Mouse (Mus musculus) stomach, postnatal 0 days (tissue): ENCODE measurements around the gene Rpl12. TPM values are rescaled to one million over a fixed set of nuclear protein-coding genes. Genes with fewer than 3 reads are reported as not detected.
A peak's percentile ranks its signal among the peaks of the same experiment; 100 is the strongest.

ENCODE experiments used
- ATAC-seq: fragments of 200-750 bp; cut with Nextera tagmentation; 2 replicates; pipeline ENCODE4 v1.8.0; 2017; ENCODE audit not compliant: low FRiP score, low TSS enrichment
- DNase-seq: peaks from one replicate; pipeline ENCODE4 v3.0.0-alpha.2; 2016; ENCODE audit warnings: low spot score
- H3K27ac ChIP-seq: fragments of 300-500 bp; sonication (generic); replicated peaks from 2 replicates; pipeline ENCODE4 v1.5.1; 2014; ENCODE audit warnings: mild to moderate bottlenecking, control low read depth
- H3K27me3 ChIP-seq: fragments of 300-500 bp; sonication (generic); 2 replicates; pipeline ENCODE4 v1.6.1; 2014; ENCODE audit warnings: low read length; ENCODE audit not compliant: control insufficient read depth, insufficient read depth
- H3K36me3 ChIP-seq: fragments of 300-500 bp; sonication (generic); 2 replicates; pipeline ENCODE4 v1.6.1; 2014; ENCODE audit warnings: low read length, mixed read lengths; ENCODE audit not compliant: control insufficient read depth, insufficient read depth
- H3K4me1 ChIP-seq: fragments of 300-500 bp; sonication (generic); replicated peaks from 2 replicates; pipeline ENCODE4 v1.6.1; 2014; ENCODE audit warnings: antibody characterized with exemption; ENCODE audit not compliant: control insufficient read depth, insufficient read depth
- H3K4me2 ChIP-seq: fragments of 300-500 bp; sonication (generic); replicated peaks from 2 replicates; pipeline ENCODE4 v1.6.1; 2014; ENCODE audit warnings: low read depth, mild to moderate bottlenecking, control low read depth, moderate library complexity
- H3K4me3 ChIP-seq: fragments of 300-500 bp; sonication (generic); 2 replicates; pipeline ENCODE4 v1.5.1; 2014; ENCODE audit warnings: low read depth, low read length, control low read depth
- H3K9ac ChIP-seq: fragments of 300-500 bp; sonication (generic); 2 replicates; pipeline ENCODE4 v1.6.1; 2014; ENCODE audit warnings: mild to moderate bottlenecking, low read length, control low read depth, mixed read lengths
- H3K9me3 ChIP-seq: fragments of 300-500 bp; sonication (generic); 2 replicates; pipeline ENCODE4 v1.6.1; 2016; ENCODE audit warnings: low read length; ENCODE audit not compliant: control insufficient read depth
- CTCF ChIP-seq: IDR thresholded peaks from 2 replicates; pipeline ENCODE4 v1.5.1; 2016; ENCODE audit warnings: antibody characterized with exemption, low read depth, mild to moderate bottlenecking, moderate library complexity
- EP300 ChIP-seq: optimal IDR thresholded peaks from 2 replicates; pipeline ENCODE3; 2016; ENCODE audit warnings: antibody characterized with exemption
- WGBS: fragments of 180-500 bp; shearing (Covaris S2); extraction: QIAGEN DNeasy Blood & Tissue Kit; methylation state at CpG from one replicate; pipeline ENCODE4 v1.1.7; 2014; 5-methylcytosine and 5-hydroxymethylcytosine counted together
- polyA plus RNA-seq: library from polyadenylated mRNA; unstranded; fragments of >200 nt; fragmentation: Nextera tagmentation; extraction: Ambion mirVana; gene quantifications from 2 replicates; pipeline ENCODE4 v1.2.1, GENCODE M21; 2015

The Rpl12 gene
- polyA plus RNA-seq, 1 experiment from 2014 or later, result 157 TPM

DNA sequence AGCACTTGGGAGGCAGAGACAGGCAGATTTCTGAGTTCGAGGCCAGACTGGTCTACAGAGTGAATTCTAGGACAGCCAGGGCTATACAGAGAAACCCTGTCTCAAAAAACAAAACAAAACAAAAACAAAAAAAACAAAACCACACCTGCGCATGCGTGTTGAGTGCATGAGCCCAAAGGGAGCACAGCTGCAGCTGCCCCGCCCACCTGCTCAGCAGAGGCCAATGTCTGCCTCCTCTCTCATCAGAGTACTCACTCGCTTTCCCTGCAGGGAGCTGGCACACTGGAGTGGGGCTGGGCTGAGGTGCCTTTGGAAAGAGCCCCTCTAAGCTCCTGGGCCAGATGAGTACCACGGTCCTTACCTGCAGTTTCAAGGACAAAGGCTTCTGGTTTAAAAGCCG is 29.6 kb upstream of the Rpl12 start:
- H3K27ac ChIP-seq, result no peak overlapping the region
- WGBS, result 71% methylated on average over 7 of the region's 7 CpGs
- peaks cover 11% of the 10 kb centered on the region; the same call in 1 of the 2 replicates for H3K36me3 ChIP-seq
- no peak overlapping the region for H3K4me2 ChIP-seq
- no peak overlapping the region for H3K4me3 ChIP-seq
- no peaks in the 10 kb centered on the region for H3K27me3 ChIP-seq
- no peaks in the 10 kb centered on the region for H3K9me3 ChIP-seq
- TF ChIP-seq EP300 (no peak), CTCF (no peak)
- 0 out of 2 replicates have a peak, but pooled peaks cover 2% of the 10 kb centered on the region for H3K4me1 ChIP-seq
- ATAC-seq (no peak), DNase-seq (no peak)
- no peak overlapping the region for H3K9ac ChIP-seq

DNA sequence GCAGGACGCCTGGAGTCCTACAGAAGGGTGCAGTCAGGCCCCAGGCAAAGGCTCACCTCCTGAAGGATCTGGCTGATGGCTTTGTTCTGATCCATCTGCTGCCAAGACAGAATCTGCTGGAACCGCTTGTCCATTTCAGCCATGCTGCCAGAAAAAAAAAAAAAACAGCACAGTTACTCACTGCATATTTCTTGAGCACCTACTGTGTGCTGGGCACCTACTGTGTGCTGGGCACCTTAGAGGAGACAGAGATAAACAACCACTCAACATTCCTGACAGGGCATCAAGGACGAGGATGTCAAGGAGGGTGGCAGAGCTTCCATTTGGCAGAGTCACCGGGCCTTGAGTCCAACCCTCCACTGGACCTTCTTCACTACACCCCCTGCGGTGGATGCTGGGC is 22.6 kb upstream of the Rpl12 start:
- Histone ChIP-seq H3K4me2 (no peak overlapping the region), H3K9ac (no peak overlapping the region), H3K27ac (no peak overlapping the region), H3K4me1 (no peaks in the 10 kb centered on the region), H3K9me3 (no peaks in the 10 kb centered on the region), H3K27me3 (no peaks in the 10 kb centered on the region), H3K36me3 (peaks cover 14% of the 10 kb centered on the region), H3K4me3 (no peak overlapping the region)
- no peak for ATAC-seq
- TF ChIP-seq EP300 (no peak), CTCF (no peak)
- no peak for DNase-seq
- WGBS, result 87% methylated on average over 5 of the region's 5 CpGs

DNA sequence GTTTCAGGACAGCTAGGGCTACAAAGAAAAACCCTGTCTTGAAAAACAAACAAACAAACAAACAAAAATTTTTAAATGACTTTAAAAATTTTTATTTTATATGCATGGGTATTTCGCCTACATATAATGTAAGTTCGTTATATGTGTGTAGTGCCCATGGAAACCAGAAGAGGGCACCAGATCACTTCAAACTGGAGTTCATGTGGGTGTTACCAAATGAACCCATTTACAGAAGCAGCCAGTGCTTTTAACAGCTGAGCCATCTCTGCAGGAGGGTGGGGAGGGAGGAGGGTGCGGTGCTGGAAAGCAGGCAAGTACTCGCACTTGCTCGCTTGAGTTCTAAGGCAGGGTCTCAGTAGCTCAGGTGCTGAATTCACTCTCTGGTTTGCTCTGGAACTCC is 21.9 kb upstream of the Rpl12 start:
- TF ChIP-seq EP300 (no peak), CTCF (peak; percentile 81)
- 65% methylated on average over 5 of the region's 5 CpGs for WGBS

DNA sequence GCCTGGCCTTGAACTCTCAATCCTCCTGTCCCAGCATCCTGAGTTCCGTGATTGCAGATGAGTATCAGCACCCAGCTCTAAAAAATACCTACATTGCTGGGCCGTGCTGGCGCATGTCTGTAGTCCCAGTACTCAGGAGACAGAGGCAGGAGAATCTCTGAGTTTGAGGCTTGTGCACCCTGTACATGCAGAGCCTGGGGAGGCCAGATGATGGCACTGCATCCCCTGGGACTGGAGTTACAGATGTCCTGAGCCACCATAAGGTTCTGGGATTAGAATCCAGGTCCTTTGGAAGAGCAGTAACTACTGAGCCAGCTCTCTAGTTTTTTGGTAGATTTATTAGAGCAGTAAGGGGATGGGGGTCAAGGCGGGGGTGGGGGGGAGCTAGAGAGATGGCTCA is 20.9 kb upstream of the Rpl12 start:
- Histone ChIP-seq H3K4me3 (no peak overlapping the region), H3K4me1 (no peaks in the 10 kb centered on the region), H3K27ac (no peak overlapping the region), H3K36me3 (peaks cover 15% of the 10 kb centered on the region), H3K9ac (no peak overlapping the region), H3K4me2 (no peak overlapping the region), H3K27me3 (no peaks in the 10 kb centered on the region), H3K9me3 (no peaks in the 10 kb centered on the region)
- DNase-seq (no peak), ATAC-seq (no peak)
- TF ChIP-seq EP300, result no peak
- TF ChIP-seq CTCF, result no peak
- 94% methylated on average over 4 of the region's 4 CpGs for WGBS

More for the DNA sequence above, 21.9 kb upstream of the Rpl12 start:
- Histone ChIP-seq H3K27me3 (no peaks in the 10 kb centered on the region), H3K36me3 (peaks cover 12% of the 10 kb centered on the region), H3K27ac (no peak overlapping the region), H3K4me2 (no peak overlapping the region), H3K9ac (no peak overlapping the region), H3K4me1 (no peaks in the 10 kb centered on the region), H3K9me3 (no peaks in the 10 kb centered on the region), H3K4me3 (no peak overlapping the region)
- DNase-seq (no peak), ATAC-seq (no peak; the same call in 1 of the 2 replicates)

DNA sequence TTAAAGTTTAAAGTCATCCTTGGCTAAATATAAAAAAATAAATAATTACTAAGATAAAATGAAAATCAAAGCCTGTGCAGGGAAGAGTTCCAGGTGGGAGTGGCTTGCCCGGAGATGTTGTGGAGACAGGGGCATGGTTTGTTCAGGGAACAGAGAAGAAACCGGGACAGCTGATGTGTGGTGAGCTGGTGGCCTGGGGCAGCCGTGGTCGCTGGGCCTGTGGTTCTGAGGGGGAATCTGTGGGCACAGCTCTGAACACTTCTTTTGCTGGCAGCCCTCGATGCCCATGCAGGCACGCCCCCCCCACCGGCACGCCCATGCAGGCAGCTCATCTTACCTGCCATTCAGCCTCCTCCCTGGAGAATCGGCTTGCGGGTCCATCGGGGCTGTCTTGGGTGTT is 13.9 kb upstream of the Rpl12 start:
- 85% methylated on average over 11 of the region's 11 CpGs for WGBS
- H3K4me2 ChIP-seq, result no peak overlapping the region
- no peaks in the 10 kb centered on the region for H3K4me1 ChIP-seq
- ATAC-seq, result no peak
- H3K27me3 ChIP-seq, result no peaks in the 10 kb centered on the region
- H3K36me3 ChIP-seq, result peaks cover 24% of the 10 kb centered on the region
- no peaks in the 10 kb centered on the region for H3K9me3 ChIP-seq
- DNase-seq, result no peak
- no peak overlapping the region for H3K4me3 ChIP-seq
- TF ChIP-seq EP300 (no peak), CTCF (no peak)
- no peak overlapping the region for H3K27ac ChIP-seq
- H3K9ac ChIP-seq, result no peak overlapping the region

DNA sequence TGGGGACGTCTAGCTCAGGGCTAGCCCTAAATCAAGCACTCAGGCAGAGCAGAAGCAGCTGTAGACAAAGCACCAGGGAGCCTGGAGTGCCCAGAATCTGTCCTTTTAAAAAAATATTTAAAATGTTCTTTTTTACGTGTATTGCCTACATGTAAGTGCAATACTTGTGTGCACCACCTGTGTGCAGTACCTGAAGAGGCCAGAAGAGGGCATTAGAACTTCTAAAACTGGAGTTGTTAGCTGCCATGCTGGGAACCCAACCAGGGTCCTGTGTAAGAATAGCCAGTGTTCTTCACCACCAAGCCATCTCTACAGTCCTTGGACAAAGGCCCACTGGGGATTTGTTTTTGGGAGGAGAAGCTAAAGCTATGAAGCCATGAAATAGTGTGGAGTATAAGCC is 6.8 kb upstream of the Rpl12 start:
- no peak overlapping the region for H3K4me3 ChIP-seq
- H3K9me3 ChIP-seq, result no peaks in the 10 kb centered on the region
- 90% methylated on average over 2 of the region's 2 CpGs for WGBS
- H3K27ac ChIP-seq, result no peak overlapping the region
- no peak overlapping the region for H3K4me2 ChIP-seq
- DNase-seq, result no peak
- H3K27me3 ChIP-seq, result no peaks in the 10 kb centered on the region
- H3K36me3 ChIP-seq, result peaks cover 11% of the 10 kb centered on the region
- H3K4me1 ChIP-seq, result no peaks in the 10 kb centered on the region
- H3K9ac ChIP-seq, result no peak overlapping the region
- no peak for ATAC-seq
- TF ChIP-seq CTCF, result peak; percentile 34
- no peak for TF ChIP-seq EP300
